Mouse (Mus musculus) limb, embryonic 13.5 days (tissue): ENCODE data around the gene Sumo1. TPM values are rescaled to one million over a fixed set of nuclear protein-coding genes. Genes with fewer than 3 reads are reported as not detected.

Experiments
- ATAC-seq: fragments of 200-750 bp; cut with Nextera tagmentation; 2 replicates; pipeline ENCODE4 v1.8.0; 2017; ENCODE audit warnings: low read depth, moderate number of reproducible peaks, moderate TSS enrichment; ENCODE audit not compliant: low FRiP score
- H3K27ac ChIP-seq: fragments of 300-500 bp; sonication (generic); 2 replicates; pipeline ENCODE4 v1.5.1; 2015; ENCODE audit warnings: inconsistent platforms, mild to moderate bottlenecking, moderate library complexity
- H3K27me3 ChIP-seq: fragments of 300-500 bp; sonication (generic); 2 replicates; pipeline ENCODE4 v1.6.1; 2015; ENCODE audit warnings: mild to moderate bottlenecking, inconsistent platforms
- H3K36me3 ChIP-seq: fragments of 300-500 bp; sonication (generic); 2 replicates; pipeline ENCODE4 v1.6.1; 2015; ENCODE audit warnings: inconsistent platforms, mild to moderate bottlenecking, moderate library complexity
- H3K4me1 ChIP-seq: fragments of 300-500 bp; sonication (generic); 2 replicates; pipeline ENCODE4 v1.6.1; 2015; ENCODE audit warnings: inconsistent platforms
- H3K4me2 ChIP-seq: fragments of 300-500 bp; sonication (generic); replicated peaks from 2 replicates; pipeline ENCODE4 v1.6.1; 2015; ENCODE audit warnings: inconsistent platforms, mild to moderate bottlenecking, moderate library complexity
- H3K4me3 ChIP-seq: fragments of 300-500 bp; sonication (generic); 2 replicates; pipeline ENCODE4 v1.5.1; 2015; ENCODE audit warnings: moderate library complexity, mild to moderate bottlenecking, inconsistent platforms
- H3K9ac ChIP-seq: fragments of 300-500 bp; sonication (generic); 2 replicates; pipeline ENCODE4 v1.6.1; 2015; ENCODE audit warnings: mild to moderate bottlenecking, inconsistent platforms
- H3K9me3 ChIP-seq: fragments of 300-500 bp; sonication (generic); 2 replicates; pipeline ENCODE4 v1.6.1; 2016; ENCODE audit warnings: inconsistent platforms
- WGBS: fragments of 180-500 bp; shearing (Covaris S2); methylation state at CpG from one replicate; pipeline ENCODE4 v1.1.7; 2015; 5-methylcytosine and 5-hydroxymethylcytosine counted together
- polyA plus RNA-seq: library from polyadenylated mRNA; unstranded; fragments of >200 nt; fragmentation: Nextera tagmentation; extraction: Ambion mirVana; gene quantifications from 2 replicates; pipeline ENCODE4 v1.2.1, GENCODE M21; 2015

Sumo1 gene
- polyA plus RNA-seq, 1 experiment from 2014 or later: 474 TPM

GRCm38 (mm10) chr1:59607071-59607470 is 63.6 kb downstream of the Sumo1 start:
- no peak for ATAC-seq
- no peaks in the 10 kb centered on the region for H3K9me3 ChIP-seq

GRCm38 (mm10) chr1:59606479-59606878 is 64.2 kb downstream of the Sumo1 start:
- 93% methylated on average over 13 of the region's 13 CpGs for WGBS
- no peak overlapping the region for H3K27ac ChIP-seq
- H3K36me3 ChIP-seq: no peaks in the 10 kb centered on the region
- H3K4me3 ChIP-seq: no peak overlapping the region
- no peak overlapping the region for H3K4me2 ChIP-seq
- H3K27me3 ChIP-seq: peaks cover 5% of the 10 kb centered on the region; the same call in 1 of the 2 replicates
- no peak for ATAC-seq
- no peaks in the 10 kb centered on the region for H3K9me3 ChIP-seq
- H3K9ac ChIP-seq: no peak overlapping the region
- peaks cover 4% of the 10 kb centered on the region; the same call in 1 of the 2 replicates for H3K4me1 ChIP-seq

More at GRCm38 (mm10) chr1:59607071-59607470, 63.6 kb downstream of the Sumo1 start:
- Histone ChIP-seq H3K27ac (no peak overlapping the region), H3K4me2 (no peak overlapping the region), H3K4me1 (peaks cover 4% of the 10 kb centered on the region; the same call in 1 of the 2 replicates), H3K36me3 (no peaks in the 10 kb centered on the region), H3K9ac (no peak overlapping the region), H3K4me3 (no peak overlapping the region), H3K27me3 (peaks cover 5% of the 10 kb centered on the region; the same call in 1 of the 2 replicates)
- WGBS: 64% methylated on average over 7 of the region's 7 CpGs

GRCm38 (mm10) chr1:59603893-59604292 is 66.7 kb downstream of the Sumo1 start:
- no peak overlapping the region for H3K4me3 ChIP-seq
- H3K9me3 ChIP-seq: no peaks in the 10 kb centered on the region
- H3K27me3 ChIP-seq: peaks cover 5% of the 10 kb centered on the region; the same call in 1 of the 2 replicates
- no peak; the same call in 1 of the 2 replicates for ATAC-seq
- no peak overlapping the region for H3K27ac ChIP-seq
- no peaks in the 10 kb centered on the region for H3K36me3 ChIP-seq
- peaks cover 4% of the 10 kb centered on the region; the same call in 1 of the 2 replicates for H3K4me1 ChIP-seq
- 18% methylated on average over 11 of the region's 11 CpGs for WGBS
- no peak overlapping the region for H3K9ac ChIP-seq
- 0 out of 2 replicates have a peak overlapping the region, but pooled peaks have one; percentile 19 for H3K4me2 ChIP-seq

- Histone ChIP-seq H3K4me3 (no peak overlapping the region), H3K27me3 (peaks cover 5% of the 10 kb centered on the region; the same call in 1 of the 2 replicates), H3K9me3 (no peaks in the 10 kb centered on the region), H3K9ac (no peak overlapping the region), H3K27ac (no peak overlapping the region), H3K4me1 (peaks cover 4% of the 10 kb centered on the region; the same call in 1 of the 2 replicates), H3K36me3 (no peaks in the 10 kb centered on the region), H3K4me2 (no peak overlapping the region)
- WGBS: 89% methylated on average over 2 of the region's 2 CpGs
- ATAC-seq: no peak
Observed at GRCm38 (mm10) chr1:59603417-59603712, 67.3 kb downstream of the Sumo1 start.

- 29% methylated on average over 11 of the region's 11 CpGs for WGBS
- no peak overlapping the region for H3K4me3 ChIP-seq
- H3K27ac ChIP-seq: no peak overlapping the region
- H3K9ac ChIP-seq: no peak overlapping the region
- H3K36me3 ChIP-seq: no peaks in the 10 kb centered on the region
- peaks cover 4% of the 10 kb centered on the region; the same call in 1 of the 2 replicates for H3K4me1 ChIP-seq
- H3K9me3 ChIP-seq: no peaks in the 10 kb centered on the region
- no peak overlapping the region for H3K4me2 ChIP-seq
- ATAC-seq: no peak
- H3K27me3 ChIP-seq: peaks cover 7% of the 10 kb centered on the region; the same call in 1 of the 2 replicates
Observed at GRCm38 (mm10) chr1:59602531-59603416, 67.9 kb downstream of the Sumo1 start.

GRCm38 (mm10) chr1:59595609-59596008 is 75.0 kb downstream of the Sumo1 start:
- no peak for ATAC-seq
- no peak overlapping the region for H3K27ac ChIP-seq
- no peak overlapping the region for H3K9ac ChIP-seq
- peaks cover 23% of the 10 kb centered on the region for H3K4me1 ChIP-seq
- no peaks in the 10 kb centered on the region for H3K9me3 ChIP-seq
- H3K4me2 ChIP-seq: no peak overlapping the region
- no peak overlapping the region for H3K4me3 ChIP-seq
- H3K27me3 ChIP-seq: peaks cover 45% of the 10 kb centered on the region
- H3K36me3 ChIP-seq: no peaks in the 10 kb centered on the region
- 46% methylated on average over 9 of the region's 9 CpGs for WGBS

- Histone ChIP-seq H3K27me3 (peaks cover 45% of the 10 kb centered on the region), H3K27ac (no peak overlapping the region), H3K4me1 (peaks cover 31% of the 10 kb centered on the region), H3K36me3 (no peaks in the 10 kb centered on the region), H3K9me3 (no peaks in the 10 kb centered on the region), H3K9ac (no peak overlapping the region), H3K4me2 (no peak overlapping the region), H3K4me3 (no peak overlapping the region)
- WGBS: 46% methylated on average over 11 of the region's 11 CpGs
- no peak for ATAC-seq
Observed at GRCm38 (mm10) chr1:59594586-59595266, 75.9 kb downstream of the Sumo1 start.

GRCm38 (mm10) chr1:59593622-59594035 is 77.0 kb downstream of the Sumo1 start:
- Histone ChIP-seq H3K9me3 (no peaks in the 10 kb centered on the region), H3K9ac (no peak overlapping the region), H3K27me3 (peaks cover 45% of the 10 kb centered on the region), H3K4me3 (no peak overlapping the region), H3K4me2 (no peak overlapping the region), H3K4me1 (peaks cover 32% of the 10 kb centered on the region), H3K36me3 (no peaks in the 10 kb centered on the region), H3K27ac (no peak overlapping the region)
- ATAC-seq: no peak
- WGBS: 54% methylated on average over 2 of the region's 2 CpGs

GRCm38 (mm10) chr1:59592876-59593275 is 77.8 kb downstream of the Sumo1 start:
- peak overlapping the region; percentile 15; the same call in 1 of the 2 replicates for H3K4me3 ChIP-seq

GRCm38 (mm10) chr1:59592359-59592758 is 78.3 kb downstream of the Sumo1 start:
- Histone ChIP-seq H3K9ac (0 out of 2 replicates have a peak overlapping the region, but pooled peaks have one; percentile 35), H3K27me3 (peaks cover 39% of the 10 kb centered on the region), H3K4me2 (peak overlapping the region; percentile 48), H3K36me3 (no peaks in the 10 kb centered on the region), H3K27ac (no peak overlapping the region), H3K9me3 (no peaks in the 10 kb centered on the region), H3K4me3 (peak overlapping the region; percentile 15; the same call in 1 of the 2 replicates), H3K4me1 (peaks cover 32% of the 10 kb centered on the region)
- ATAC-seq: no peak
- 7% methylated on average over 10 of the region's 10 CpGs for WGBS

More at GRCm38 (mm10) chr1:59592876-59593275, 77.8 kb downstream of the Sumo1 start:
- Histone ChIP-seq H3K9ac (no peak overlapping the region), H3K9me3 (no peaks in the 10 kb centered on the region), H3K4me1 (peaks cover 32% of the 10 kb centered on the region), H3K4me2 (peak overlapping the region; percentile 48), H3K36me3 (no peaks in the 10 kb centered on the region), H3K27me3 (peaks cover 44% of the 10 kb centered on the region), H3K27ac (no peak overlapping the region)
- no peak for ATAC-seq
- WGBS: 28% methylated on average over 12 of the region's 12 CpGs

GRCm38 (mm10) chr1:59589271-59589670 is 81.4 kb downstream of the Sumo1 start:
- H3K9me3 ChIP-seq: no peaks in the 10 kb centered on the region
- H3K4me3 ChIP-seq: no peak overlapping the region
- ATAC-seq: no peak
- H3K9ac ChIP-seq: no peak overlapping the region
- no peaks in the 10 kb centered on the region for H3K36me3 ChIP-seq
- H3K27me3 ChIP-seq: peaks cover 32% of the 10 kb centered on the region
- peaks cover 34% of the 10 kb centered on the region for H3K4me1 ChIP-seq
- no peak overlapping the region for H3K4me2 ChIP-seq
- 55% methylated on average over 1 of the region's 1 CpGs for WGBS
- no peak overlapping the region for H3K27ac ChIP-seq
